Mouse (Mus musculus) liver, adult 10 weeks (tissue): ENCODE measurements around the gene Apobec4. TPM values are rescaled to one million over a fixed set of nuclear protein-coding genes. Genes with fewer than 3 reads are reported as not detected.

Experiments
- polyA plus RNA-seq: library from polyadenylated mRNA; stranded (reverse); fragments of 350-450 nt; fragmentation: Illumina TruSeq; extraction: RNeasy Lipid Tissue Mini Kit (QIAGEN cat#74804); gene quantifications from one replicate; pipeline ENCODE4 v1.2.3, GENCODE M21; 2014; ENCODE audit warnings: low read depth, low replicate concordance

The Apobec4 gene
- polyA plus RNA-seq: not detected

DNA sequence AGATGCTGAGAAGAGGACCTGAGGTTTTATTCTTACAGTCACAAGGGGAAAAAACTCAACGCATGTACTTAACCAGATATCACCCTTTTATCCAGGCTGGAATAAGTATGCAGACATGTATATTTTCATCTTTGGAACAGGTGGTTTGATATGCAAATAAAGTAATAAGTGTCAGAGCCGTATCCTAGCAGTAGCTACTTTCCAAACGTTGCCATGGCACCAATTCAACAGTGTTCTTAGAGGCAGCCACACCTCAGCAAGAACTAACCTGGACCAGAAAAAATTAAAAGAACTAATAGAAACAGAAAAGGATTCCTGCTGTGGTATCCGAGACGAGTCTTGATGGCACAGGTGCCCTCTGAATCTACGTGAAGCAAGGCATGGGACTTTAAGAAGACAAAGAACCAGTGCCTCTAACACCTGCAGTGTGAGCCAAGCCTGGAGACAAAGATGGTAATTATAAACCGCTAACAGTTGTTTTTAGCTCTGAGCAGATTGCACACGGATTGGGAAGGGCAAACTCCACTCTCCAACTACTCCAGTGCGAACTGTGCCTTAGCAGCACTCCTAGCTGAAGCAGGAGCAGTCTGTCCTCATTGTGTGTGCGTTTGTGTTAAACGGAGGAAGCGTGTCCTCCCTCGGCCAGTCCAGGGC is at the start of gene Apobec4:
Gene Apobec4, plus strand, starts transcription at position 240 of the 654 bp plus-strand sequence.

DNA sequence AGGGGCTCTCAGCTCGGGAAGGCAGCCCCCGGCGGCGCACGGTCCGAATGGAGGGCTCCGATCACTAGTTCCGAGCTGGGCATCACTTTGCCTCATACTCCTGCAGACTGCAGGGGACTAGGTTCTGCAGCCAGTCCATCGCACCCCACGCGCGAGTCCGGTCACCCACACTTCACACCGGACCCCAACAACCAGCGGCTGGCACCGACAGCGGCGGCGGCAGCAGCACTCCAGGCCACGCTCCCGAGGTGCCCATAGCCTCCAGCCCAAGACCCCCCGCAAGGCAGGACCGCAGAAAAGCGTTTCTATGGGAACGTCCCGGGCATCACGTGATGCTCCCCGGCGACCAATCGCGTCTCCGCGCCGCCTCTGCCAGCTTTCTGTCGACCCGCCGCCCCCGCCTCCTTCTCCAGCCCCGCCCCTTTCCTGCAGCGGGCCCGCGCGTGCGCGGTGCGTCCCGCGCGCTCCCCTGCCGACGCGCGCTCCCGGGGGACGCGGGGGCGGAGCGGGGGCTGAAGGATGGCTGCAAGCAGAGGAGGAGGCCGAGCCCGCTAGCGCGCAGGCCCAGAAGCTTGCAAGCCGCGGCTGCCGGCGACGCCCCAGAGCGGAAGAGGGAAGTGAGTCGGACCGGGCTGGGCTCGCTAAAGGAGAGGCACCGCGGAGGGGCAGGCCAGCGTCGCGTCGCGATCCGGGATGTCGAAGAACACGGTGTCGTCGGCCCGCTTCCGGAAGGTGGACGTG is 15.9 kb downstream of the Apobec4 start, which contains the start of the genes Rgl1 and Arpc5:
Gene Rgl1, minus strand, starts transcription at position 320 of the 741 bp plus-strand sequence.
Gene Arpc5, plus strand, starts transcription at position 511 of the 741 bp plus-strand sequence.

DNA sequence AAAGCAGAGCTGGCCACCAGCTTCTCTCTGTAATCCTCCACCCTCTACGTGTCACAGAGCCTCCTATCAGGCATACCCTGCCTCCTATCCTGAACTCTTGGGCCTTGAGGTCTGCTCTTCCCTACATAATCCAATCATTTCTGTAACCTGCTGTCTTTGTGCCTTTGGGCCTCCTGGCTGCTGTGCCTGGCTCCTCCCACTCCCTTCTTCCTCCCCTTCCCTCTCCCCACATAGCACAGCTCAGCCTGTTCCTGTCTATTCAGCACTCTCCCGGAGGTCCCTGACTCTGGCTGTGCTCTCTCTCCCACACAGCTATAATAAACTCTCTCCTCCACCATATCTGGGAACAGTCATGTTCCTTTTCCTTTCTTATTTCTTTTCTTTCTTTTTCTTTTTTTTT is 49.5 kb downstream of the Apobec4 start, which contains the start of gene Ncf2:
Gene Ncf2, plus strand, starts transcription at position 298 of the 400 bp plus-strand sequence.

Other genes starting within 250 kb of the Apobec4 start
- gene Rgl1, start 15.8 kb downstream of the Apobec4 start, polyA plus RNA-seq: 5.5 TPM
- gene Arpc5, start 16.0 kb downstream of the Apobec4 start, polyA plus RNA-seq: 124 TPM
- gene Ncf2, start 49.6 kb downstream of the Apobec4 start, polyA plus RNA-seq: 1.0 TPM
- gene Smg7, start 152.1 kb downstream of the Apobec4 start, polyA plus RNA-seq: 14.6 TPM
- gene Nmnat2, start 204.4 kb downstream of the Apobec4 start, polyA plus RNA-seq: 0.11 TPM